ENCODE assay signal across 20 mouse cellular contexts in genomic region chr6:17922180-17922579, GRCm38 (mm10).
DNase-seq lines count a peak whose midpoint lies in the region; ATAC-seq and TF ChIP-seq lines count a peak whose summit lies in the region.
"Had no signal": no experiment of that assay in that cellular context is flagged by ENCODE, and none has a peak within 500 bp of the region (broad histone marks: within the 10 kb centered on the region; RNA-seq: fewer than 3 reads in every experiment).

No protein-coding gene starts in this region.

- H3K27me3 ChIP-seq in lung, postnatal 0 days (replicated peaks; ENCODE audit: insufficient read depth, low read length), result no peaks in the 10 kb centered on the region
- H3K27me3 ChIP-seq in G1E (ENCODE audit: insufficient read depth, low read length), result no peaks in the 10 kb centered on the region
- H3K27me3 ChIP-seq: embryonic facial prominence, embryonic 12.5 days; forebrain, embryonic 13.5 days; forebrain, embryonic 15.5 days; Patski had no signal

- H3K4me2 ChIP-seq in lung, postnatal 0 days (replicated peaks; ENCODE audit: low read depth, low read length), result no peak overlapping the region
- H3K4me2 ChIP-seq: embryonic facial prominence, embryonic 12.5 days; forebrain, embryonic 13.5 days; forebrain, embryonic 15.5 days had no signal

- H3K4me3 ChIP-seq in layer of hippocampus, adult 2 months, result no peak overlapping the region
- H3K4me3 ChIP-seq in lung, postnatal 0 days (ENCODE audit: low read depth, low read length), result no peak overlapping the region
- no peak overlapping the region for H3K4me3 ChIP-seq in G1E (ENCODE audit: low read depth, low read length)
- H3K4me3 ChIP-seq: embryonic facial prominence, embryonic 10.5 days; embryonic facial prominence, embryonic 12.5 days; forebrain, embryonic 13.5 days; forebrain, embryonic 15.5 days had no signal

- 66% methylated on average over 1 of the region's 1 CpGs for WGBS in lung, postnatal 0 days

- no peak for DNase-seq in layer of hippocampus, adult 2 months (ENCODE audit: low spot score in 2 of 2)
- DNase-seq in layer of hippocampus, postnatal 36 days, result no peak
- no peak for DNase-seq in lung, postnatal 0 days (ENCODE audit: low spot score)
- no peak for DNase-seq in lung, postnatal 10 days
- peak; percentile 14 for DNase-seq in G1E (ENCODE audit: low spot score)
- DNase-seq in heart, adult 9 months (ENCODE audit: low spot score in 2 of 2), result no peak
- DNase-seq: adrenal gland, adult 8-10 months; adrenal gland, postnatal 14 days; adrenal gland, postnatal 36 days; cerebellum, adult 11-12 months; cerebellum, adult 2 months; cerebellum, adult 9-10 months; cerebellum, postnatal 10 days; cerebellum, postnatal 25 days had no signal

- no peaks in the 10 kb centered on the region; the same call in 1 of the 2 replicates for H3K4me1 ChIP-seq in lung, postnatal 0 days (ENCODE audit: insufficient read depth, low read depth, low read length)
- H3K4me1 ChIP-seq in G1E (ENCODE audit: insufficient read depth, low read depth, low read length), result peaks cover 35% of the 10 kb centered on the region
- H3K4me1 ChIP-seq: forebrain, embryonic 13.5 days; forebrain, embryonic 15.5 days had no signal

- H3K9ac ChIP-seq in lung, postnatal 0 days (replicated peaks; ENCODE audit: low read depth), result no peak overlapping the region
- H3K9ac ChIP-seq: embryonic facial prominence, embryonic 12.5 days; forebrain, embryonic 13.5 days; forebrain, embryonic 15.5 days had no signal

- peak overlapping the region; percentile 63 for H3K27ac ChIP-seq in layer of hippocampus, adult 2 months
- H3K27ac ChIP-seq in lung, postnatal 0 days (ENCODE audit: low read length), result peak overlapping the region; percentile 59
- H3K27ac ChIP-seq: embryonic facial prominence, embryonic 10.5 days; embryonic facial prominence, embryonic 12.5 days; forebrain, embryonic 13.5 days; forebrain, embryonic 15.5 days had no signal

- no peaks in the 10 kb centered on the region for H3K36me3 ChIP-seq in lung, postnatal 0 days (ENCODE audit: insufficient read depth, low read length)
- peaks cover 65% of the 10 kb centered on the region for H3K36me3 ChIP-seq in G1E (replicated peaks)
- H3K36me3 ChIP-seq: embryonic facial prominence, embryonic 10.5 days had no signal

- H3K9me3 ChIP-seq in lung, postnatal 0 days (ENCODE audit: low read length), result no peaks in the 10 kb centered on the region
- H3K9me3 ChIP-seq in G1E (replicated peaks), result no peaks in the 10 kb centered on the region
- H3K9me3 ChIP-seq: embryonic facial prominence, embryonic 10.5 days; embryonic facial prominence, embryonic 12.5 days; forebrain, embryonic 13.5 days; forebrain, embryonic 15.5 days had no signal

- ATAC-seq in lung, postnatal 0 days, result no peak
- peak; percentile 79 for ATAC-seq in G1E (ENCODE audit: extremely low read depth, insufficient number of reproducible peaks, low FRiP score, poor library complexity, severe bottlenecking)
- peak; percentile 35; the same call in 1 of the 2 replicates for ATAC-seq in megakaryocyte-erythroid progenitor cell, adult 5-6 weeks (replicated peaks; ENCODE audit: low FRiP score, low TSS enrichment, poor library complexity, severe bottlenecking)
- ATAC-seq: forebrain, embryonic 13.5 days; forebrain, embryonic 15.5 days; Patski had no signal

- TF ChIP-seq EP300 in lung, postnatal 0 days (IDR thresholded peaks at IDR 0.05), result no peak

- TF ChIP-seq CTCF in layer of hippocampus, adult 2 months (conservative IDR thresholded peaks at IDR 0.05), result no peak
- no peak for TF ChIP-seq CTCF in lung, postnatal 0 days (IDR thresholded peaks at IDR 0.05)
- TF ChIP-seq CTCF in G1E (IDR thresholded peaks at IDR 0.05; ENCODE audit: low read depth, low read length), result no peak
